Mouse (Mus musculus) stomach, postnatal 0 days (tissue): ENCODE results near the gene 4930407I10Rik.

ENCODE experiments used
- CTCF ChIP-seq: IDR thresholded peaks from 2 replicates; pipeline ENCODE4 v1.5.1; 2016; ENCODE audit warnings: antibody characterized with exemption, low read depth, mild to moderate bottlenecking, moderate library complexity
- EP300 ChIP-seq: optimal IDR thresholded peaks from 2 replicates; pipeline ENCODE3; 2016; ENCODE audit warnings: antibody characterized with exemption

- no peak for TF ChIP-seq EP300
- no peak for TF ChIP-seq CTCF
Observed at GRCm38 (mm10) chr15:82063909-82064308, 5.0 kb downstream of the 4930407I10Rik start.
